Mouse (Mus musculus) intestine, embryonic 14.5 days (tissue): Measurements from ENCODE around the gene Adgrg5. TPM values are rescaled to one million over a fixed set of nuclear protein-coding genes. Genes with fewer than 3 reads are reported as not detected.

Experiments
- ATAC-seq: fragments of 200-750 bp; cut with Nextera tagmentation; replicated peaks from 2 replicates; pipeline ENCODE4 v1.8.0; 2017; ENCODE audit warnings: low read depth, moderate number of reproducible peaks, moderate TSS enrichment, moderate library complexity; ENCODE audit not compliant: low FRiP score, low TSS enrichment
- DNase-seq: peaks from one replicate; pipeline ENCODE4 v3.0.0-alpha.2; 2018; ENCODE audit warnings: low spot score
- H3K27ac ChIP-seq: fragments of 300-500 bp; sonication (generic); 2 replicates; pipeline ENCODE4 v1.5.1; 2014; ENCODE audit warnings: low read depth, mild to moderate bottlenecking, control low read depth
- H3K27me3 ChIP-seq: fragments of 300-500 bp; sonication (generic); replicated peaks from 2 replicates; pipeline ENCODE4 v1.6.1; 2014; ENCODE audit warnings: low read length, control low read depth; ENCODE audit not compliant: control insufficient read depth, insufficient read depth
- H3K36me3 ChIP-seq: fragments of 300-500 bp; sonication (generic); 2 replicates; pipeline ENCODE4 v1.6.1; 2014; ENCODE audit warnings: low read length, control low read depth; ENCODE audit not compliant: control insufficient read depth, insufficient read depth
- H3K4me1 ChIP-seq: fragments of 300-500 bp; sonication (generic); replicated peaks from 2 replicates; pipeline ENCODE4 v1.6.1; 2014; ENCODE audit warnings: low read length, control low read depth, mixed read lengths; ENCODE audit not compliant: control insufficient read depth, insufficient read depth
- H3K4me2 ChIP-seq: fragments of 300-500 bp; sonication (generic); 2 replicates; pipeline ENCODE4 v1.6.1; 2014; ENCODE audit warnings: low read length
- H3K4me3 ChIP-seq: fragments of 300-500 bp; sonication (generic); 2 replicates; pipeline ENCODE4 v1.5.1; 2014; ENCODE audit warnings: low read depth, low read length, control low read depth, mixed read lengths
- H3K9ac ChIP-seq: fragments of 300-500 bp; sonication (generic); 2 replicates; pipeline ENCODE4 v1.6.1; 2014; ENCODE audit warnings: mild to moderate bottlenecking, low read length
- H3K9me3 ChIP-seq: fragments of 300-500 bp; sonication (generic); 2 replicates; pipeline ENCODE4 v1.6.1; 2016; ENCODE audit warnings: low read length, control low read depth; ENCODE audit not compliant: control insufficient read depth
- WGBS: fragments of 180-500 bp; shearing (Covaris S2); extraction: QIAGEN DNeasy Blood & Tissue Kit; methylation state at CpG from one replicate; pipeline ENCODE4 v1.1.7; 2014; 5-methylcytosine and 5-hydroxymethylcytosine counted together
- polyA plus RNA-seq: library from polyadenylated mRNA; unstranded; fragments of >200 nt; fragmentation: Nextera tagmentation; extraction: Ambion mirVana; gene quantifications from 2 replicates; pipeline ENCODE4 v1.2.1, GENCODE M21; 2014

Adgrg5 gene
- polyA plus RNA-seq, 1 experiment from 2014 or later: 1.4 TPM

DNA sequence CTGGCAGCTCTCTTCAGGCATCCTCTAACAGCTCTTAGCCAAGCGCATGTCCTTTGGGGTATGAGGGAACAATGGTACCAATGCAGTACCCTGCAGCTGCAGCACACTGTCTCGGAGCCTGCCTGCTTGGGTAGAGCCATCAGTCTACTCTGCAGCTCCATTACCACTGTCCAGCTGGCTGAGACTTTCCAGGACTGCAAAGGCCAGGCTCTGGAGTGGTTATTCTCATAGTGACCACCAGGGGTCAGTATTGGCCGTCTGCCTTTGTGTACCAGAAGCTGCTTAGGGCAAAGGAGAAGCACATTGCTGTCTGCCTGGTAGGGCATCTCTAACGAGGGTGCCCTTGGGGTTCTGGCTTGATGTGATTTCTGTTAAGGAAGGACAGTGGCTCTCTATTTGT, 26.6 kb downstream of the Adgrg5 start:
- Histone ChIP-seq H3K27me3 (no peaks in the 10 kb centered on the region), H3K27ac (no peak overlapping the region), H3K4me1 (peaks cover 10% of the 10 kb centered on the region; the same call in 1 of the 2 replicates), H3K9me3 (no peaks in the 10 kb centered on the region), H3K4me3 (no peak overlapping the region), H3K9ac (no peak overlapping the region), H3K4me2 (no peak overlapping the region), H3K36me3 (no peaks in the 10 kb centered on the region)
- WGBS: 10% methylated on average over 4 of the region's 4 CpGs
- DNase-seq: peak; percentile 81
- peak; percentile 61 for ATAC-seq

DNA sequence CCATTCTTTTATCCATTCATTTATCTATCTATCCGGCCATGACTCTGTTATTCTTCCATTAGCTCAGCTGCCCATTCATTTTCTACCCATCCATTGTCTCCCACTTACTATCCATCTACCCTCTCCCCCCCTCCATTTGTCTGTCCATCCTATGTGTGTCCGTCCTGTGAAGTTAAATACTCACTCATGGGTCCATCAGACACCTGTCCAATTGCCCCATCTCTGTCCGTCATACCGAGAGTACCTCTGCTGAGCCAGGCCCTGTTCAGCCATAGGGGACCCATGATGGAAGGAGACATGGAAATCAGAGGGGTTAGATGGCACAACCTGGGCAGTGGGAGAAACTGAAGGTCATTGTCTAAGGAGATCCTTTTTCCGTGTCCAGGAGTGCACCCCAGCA, 27.0 kb downstream of the Adgrg5 start:
- no peaks in the 10 kb centered on the region for H3K27me3 ChIP-seq
- H3K9ac ChIP-seq: no peak overlapping the region
- no peak overlapping the region for H3K27ac ChIP-seq
- H3K36me3 ChIP-seq: no peaks in the 10 kb centered on the region
- H3K9me3 ChIP-seq: no peaks in the 10 kb centered on the region
- 71% methylated on average over 5 of the region's 5 CpGs for WGBS
- ATAC-seq (no peak), DNase-seq (no peak)
- 0 out of 2 replicates have a peak, but pooled peaks cover 13% of the 10 kb centered on the region for H3K4me1 ChIP-seq
- H3K4me2 ChIP-seq: no peak overlapping the region
- no peak overlapping the region for H3K4me3 ChIP-seq

DNA sequence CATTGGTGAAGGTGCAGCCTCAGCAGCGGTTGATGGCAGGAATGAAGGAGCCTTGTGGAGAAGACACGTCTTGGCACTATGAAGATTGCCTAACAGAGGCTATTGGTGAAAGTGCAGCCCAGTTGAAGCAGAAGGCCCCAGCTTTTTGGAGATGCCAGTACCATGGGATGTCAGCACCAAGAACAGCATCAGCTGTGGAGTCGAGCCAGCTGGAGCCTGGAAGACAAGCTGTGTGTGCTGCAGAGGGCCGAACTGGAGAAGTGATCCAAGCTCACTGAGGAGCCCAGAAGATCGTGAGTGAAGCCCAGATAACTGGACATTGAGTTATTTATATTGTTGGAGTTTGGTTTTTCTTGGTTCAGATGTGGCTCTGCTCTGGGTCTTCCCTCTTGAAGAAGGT, 28.6 kb downstream of the Adgrg5 start:
- 76% methylated on average over 5 of the region's 5 CpGs for WGBS
- ATAC-seq: no peak

DNA sequence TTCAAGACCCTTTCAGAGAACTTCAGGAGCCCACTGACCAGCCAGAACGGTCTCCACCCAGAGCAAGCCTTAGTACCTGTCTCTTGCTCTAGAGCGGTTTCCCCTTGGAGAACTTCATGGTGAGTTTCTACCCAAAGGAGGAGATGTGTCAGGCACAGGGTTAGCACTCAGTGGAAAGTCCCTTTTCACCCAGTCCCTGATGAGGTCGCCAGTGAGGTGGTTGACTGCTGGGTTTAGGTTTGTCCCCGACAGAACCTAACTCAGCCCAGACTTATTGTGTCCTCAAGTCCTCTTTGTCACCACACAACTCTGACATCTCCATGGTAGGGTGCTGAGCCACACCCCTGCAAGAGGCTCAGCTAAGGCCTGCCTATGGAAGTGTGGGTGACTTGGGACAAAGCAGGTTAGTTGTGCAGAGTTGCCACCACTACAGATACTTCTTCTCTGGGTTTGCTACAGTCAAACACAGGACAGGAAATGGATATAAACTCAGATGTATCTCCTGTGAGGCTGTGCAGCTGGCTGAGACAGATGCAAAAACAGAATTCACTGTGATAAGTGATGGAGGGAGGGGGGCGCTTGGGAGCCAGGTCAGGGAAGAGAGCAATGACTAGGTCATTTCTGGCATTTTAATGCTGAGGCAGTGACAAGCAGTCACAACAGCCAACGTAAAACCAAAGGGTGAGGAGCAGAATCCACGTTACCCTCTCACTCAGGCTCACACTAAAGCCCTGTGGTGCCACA, 30.3 kb downstream of the Adgrg5 start:
- no peaks in the 10 kb centered on the region for H3K27me3 ChIP-seq
- no peak for ATAC-seq
- 0 out of 2 replicates have a peak, but pooled peaks cover 7% of the 10 kb centered on the region for H3K4me1 ChIP-seq
- H3K4me3 ChIP-seq: no peak overlapping the region
- no peak overlapping the region for H3K9ac ChIP-seq
- no peaks in the 10 kb centered on the region for H3K36me3 ChIP-seq
- DNase-seq: no peak
- H3K27ac ChIP-seq: no peak overlapping the region
- WGBS: 63% methylated on average over 7 of the region's 7 CpGs
- H3K9me3 ChIP-seq: no peaks in the 10 kb centered on the region
- no peak overlapping the region for H3K4me2 ChIP-seq

More for the DNA sequence above, 28.6 kb downstream of the Adgrg5 start:
- no peaks in the 10 kb centered on the region for H3K36me3 ChIP-seq
- H3K27ac ChIP-seq: no peak overlapping the region
- no peak overlapping the region for H3K4me2 ChIP-seq
- DNase-seq: no peak
- no peaks in the 10 kb centered on the region for H3K27me3 ChIP-seq
- H3K9ac ChIP-seq: no peak overlapping the region
- no peak overlapping the region for H3K4me3 ChIP-seq
- H3K4me1 ChIP-seq: 0 out of 2 replicates have a peak, but pooled peaks cover 7% of the 10 kb centered on the region
- H3K9me3 ChIP-seq: no peaks in the 10 kb centered on the region

DNA sequence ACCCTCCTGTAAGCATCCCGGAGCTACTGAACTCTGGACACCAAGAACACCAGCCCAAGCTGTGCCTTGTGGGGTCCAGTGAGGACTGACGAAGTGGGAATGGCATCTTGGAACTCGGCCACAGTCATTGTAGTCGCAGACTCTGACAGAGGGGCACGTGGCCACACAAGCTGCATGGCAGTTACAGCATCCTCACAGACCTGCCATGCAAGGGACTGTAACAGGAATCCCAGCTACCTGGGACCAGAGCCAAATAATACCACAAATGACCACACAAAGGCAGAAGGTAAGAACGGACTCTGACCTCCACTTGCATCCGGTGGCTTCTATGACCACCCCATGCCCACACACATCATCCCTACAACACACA, 30.9 kb downstream of the Adgrg5 start:
- Histone ChIP-seq H3K9me3 (no peaks in the 10 kb centered on the region), H3K36me3 (no peaks in the 10 kb centered on the region), H3K27me3 (no peaks in the 10 kb centered on the region), H3K4me3 (no peak overlapping the region), H3K4me2 (no peak overlapping the region), H3K27ac (peak overlapping the region; percentile 69), H3K4me1 (0 out of 2 replicates have a peak, but pooled peaks cover 7% of the 10 kb centered on the region), H3K9ac (no peak overlapping the region)
- DNase-seq (no peak), ATAC-seq (no peak)
- WGBS: 77% methylated on average over 7 of the region's 7 CpGs

DNA sequence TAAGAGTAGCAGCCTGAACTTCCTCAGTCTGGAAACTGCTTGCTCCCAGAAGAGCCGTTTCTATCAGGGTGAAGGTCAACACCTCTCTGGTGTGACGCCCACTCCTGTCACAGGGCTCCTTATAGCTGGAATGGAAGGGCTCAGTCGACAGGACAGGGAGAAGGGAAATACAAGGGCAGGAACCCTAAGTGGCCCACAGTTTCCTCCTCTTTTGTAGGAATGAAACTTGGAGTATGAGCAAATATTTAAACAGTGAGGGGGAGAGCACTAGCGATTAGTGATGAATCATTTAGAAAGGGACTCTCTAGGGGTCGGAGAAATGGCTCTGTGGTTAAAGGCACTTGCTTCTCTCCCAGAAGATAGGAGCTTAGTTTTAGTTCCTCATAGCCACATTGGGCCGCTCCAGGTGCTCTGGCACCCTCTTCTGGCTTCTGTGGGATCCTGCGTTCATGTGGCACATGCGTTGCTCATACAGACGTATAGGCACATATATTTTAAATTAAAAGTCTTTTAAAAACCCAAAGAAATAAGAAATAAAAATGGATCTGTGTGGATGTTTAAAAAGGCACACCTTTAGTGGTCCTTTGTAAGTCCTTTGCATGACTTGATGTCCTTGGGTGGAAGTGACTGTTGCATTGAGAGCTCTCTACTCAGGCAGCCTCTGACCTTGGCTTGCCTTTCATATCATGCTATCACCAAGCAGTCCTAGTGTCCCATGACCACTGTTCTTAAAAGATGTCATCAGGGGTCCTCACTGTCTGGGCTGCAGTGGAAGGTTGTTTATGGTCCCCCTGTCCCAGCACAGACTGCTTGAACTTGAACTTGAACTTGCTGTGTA, 31.6 kb downstream of the Adgrg5 start:
- peak; percentile 62 for DNase-seq
- no peak overlapping the region for H3K4me2 ChIP-seq

DNA sequence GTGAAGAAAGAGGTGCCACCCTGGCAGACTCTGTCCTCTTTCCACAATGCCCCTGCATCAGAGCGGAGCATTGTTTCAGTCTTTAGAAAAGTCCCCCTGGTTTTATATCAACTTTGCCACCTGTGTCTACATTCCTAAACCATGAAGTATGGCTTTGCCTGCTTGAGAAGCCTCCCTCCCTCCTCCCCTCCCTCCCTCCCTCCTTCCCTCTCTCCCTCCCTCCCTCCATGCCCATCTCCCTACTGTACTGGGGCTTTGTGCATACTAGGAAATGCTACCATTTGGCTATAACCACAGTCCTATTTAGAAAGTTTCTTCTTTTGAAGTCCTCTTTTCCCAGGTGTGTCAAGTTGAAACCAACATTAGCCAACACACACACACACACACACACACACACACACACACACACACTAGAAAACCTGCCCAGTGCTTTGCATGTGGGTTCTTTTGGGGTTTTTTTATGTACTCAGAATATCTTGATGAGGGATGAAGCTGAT, 32.6 kb downstream of the Adgrg5 start:
- DNase-seq (no peak), ATAC-seq (no peak)
- no peak overlapping the region for H3K27ac ChIP-seq
- WGBS: 56% methylated on average over 1 of the region's 1 CpGs
- no peaks in the 10 kb centered on the region for H3K27me3 ChIP-seq
- no peak overlapping the region for H3K4me3 ChIP-seq
- H3K4me1 ChIP-seq: 0 out of 2 replicates have a peak, but pooled peaks cover 7% of the 10 kb centered on the region
- H3K36me3 ChIP-seq: no peaks in the 10 kb centered on the region
- H3K9ac ChIP-seq: no peak overlapping the region
- no peak overlapping the region for H3K4me2 ChIP-seq
- H3K9me3 ChIP-seq: no peaks in the 10 kb centered on the region

More for the DNA sequence above, 31.6 kb downstream of the Adgrg5 start:
- Histone ChIP-seq H3K9ac (no peak overlapping the region), H3K27ac (peak overlapping the region; percentile 69), H3K4me3 (no peak overlapping the region), H3K36me3 (no peaks in the 10 kb centered on the region), H3K9me3 (no peaks in the 10 kb centered on the region), H3K27me3 (no peaks in the 10 kb centered on the region), H3K4me1 (0 out of 2 replicates have a peak, but pooled peaks cover 7% of the 10 kb centered on the region)
- peak; percentile 67 for ATAC-seq
- WGBS: 20% methylated on average over 9 of the region's 9 CpGs

DNA sequence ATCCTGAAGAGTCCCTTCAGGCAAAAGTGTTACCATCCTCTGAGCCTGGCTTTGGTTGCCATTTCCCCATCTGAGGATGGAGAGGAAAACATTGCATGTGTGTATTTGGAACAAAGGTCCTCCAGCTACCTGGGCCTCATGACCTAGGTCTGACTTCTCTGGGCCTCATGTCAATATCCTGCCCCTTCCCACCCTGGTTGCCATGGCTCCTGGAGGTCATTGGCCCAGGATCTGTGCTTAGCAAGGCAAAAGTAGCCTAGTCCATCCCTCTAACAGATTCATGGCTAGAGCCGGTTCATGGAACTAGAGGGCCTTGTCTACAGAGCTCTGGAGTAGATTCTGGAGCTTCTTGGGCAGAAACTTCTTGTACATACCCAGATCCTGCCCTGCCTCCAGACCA, 38.7 kb downstream of the Adgrg5 start:
- no peak for ATAC-seq
- no peak overlapping the region for H3K27ac ChIP-seq
- no peaks in the 10 kb centered on the region for H3K9me3 ChIP-seq

More for the DNA sequence above, 38.7 kb downstream of the Adgrg5 start:
- Histone ChIP-seq H3K4me2 (no peak overlapping the region), H3K27me3 (no peaks in the 10 kb centered on the region), H3K4me1 (no peaks in the 10 kb centered on the region), H3K9ac (no peak overlapping the region), H3K36me3 (no peaks in the 10 kb centered on the region), H3K4me3 (no peak overlapping the region)
- DNase-seq: no peak
- 71% methylated on average over 1 of the region's 1 CpGs for WGBS
